Mouse (Mus musculus): ENCODE measurements around the gene Tmem198.

GRCm38 (mm10) chr1:75480036-75480435 is 704 bp downstream of the Tmem198 start:
- TF ChIP-seq CTCF (IDR thresholded peaks at IDR 0.05) (no peak), EP300 (IDR thresholded peaks at IDR 0.05) (no peak)
